Mouse (Mus musculus) telencephalon, adult 2 months (tissue): ENCODE results near the gene Pde4a.
"Not testable (repeated sequence)": the region's sequence is repeated elsewhere in the genome, so short reads cannot be mapped to it uniquely, and the experiment has no call there.

Source experiments
- DNase-seq: peaks from one replicate; pipeline ENCODE4 v3.0.0-alpha.2; 2011; ENCODE audit warnings: low read depth, low spot score

The Pde4a gene

DNA sequence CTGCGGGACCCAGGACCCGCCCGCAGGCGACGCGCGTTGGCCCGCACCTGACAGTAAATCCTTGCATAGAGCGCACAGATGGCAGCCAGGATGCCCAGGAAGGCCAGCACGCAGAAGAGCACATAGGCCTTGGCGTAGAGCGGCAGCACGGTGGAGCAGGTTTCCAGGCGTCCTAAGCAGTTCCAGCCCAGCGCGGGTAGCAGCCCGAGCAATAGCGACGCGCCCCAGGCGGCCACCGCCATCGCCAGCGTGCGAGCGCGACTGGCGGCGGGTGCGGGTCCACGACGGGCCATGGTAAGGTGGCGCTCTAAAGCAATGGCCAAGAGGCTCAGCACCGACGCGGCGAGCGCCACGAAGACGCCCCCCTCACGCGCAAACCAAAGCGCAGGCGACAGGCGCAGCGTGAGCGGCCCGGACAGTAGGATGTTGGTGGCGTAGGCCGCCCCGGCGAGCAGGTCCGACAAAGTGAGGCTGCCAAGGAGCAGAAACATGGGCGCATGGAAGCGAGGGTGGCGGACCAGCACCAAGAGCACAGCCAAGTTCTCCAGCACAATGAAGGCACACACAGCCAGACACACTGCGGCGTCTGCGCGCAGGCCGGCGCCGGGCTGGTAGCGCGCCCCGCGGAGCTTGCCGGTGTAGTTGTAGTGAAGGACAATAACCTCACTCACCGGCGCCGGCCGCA is 79.1 kb downstream of the Pde4a start:
- DNase-seq = no peak

DNA sequence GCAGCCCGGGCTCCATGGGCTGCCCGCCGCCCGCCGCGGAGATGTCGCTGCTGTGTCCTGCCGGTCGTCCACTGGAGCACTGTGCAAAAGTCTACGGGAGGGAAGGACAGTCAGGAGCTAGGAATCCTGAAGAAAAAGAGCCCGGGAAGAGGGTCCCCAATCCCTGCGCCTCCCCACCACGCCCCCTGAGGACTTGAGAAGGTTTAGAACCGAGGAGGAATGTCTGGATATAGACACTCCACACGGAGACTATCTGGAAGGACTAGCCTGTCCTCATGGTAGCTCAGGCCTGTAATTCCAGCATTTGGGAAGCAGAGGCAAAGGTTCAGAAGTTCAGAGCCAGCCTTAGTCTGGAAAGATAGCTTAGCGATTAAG is 79.6 kb downstream of the Pde4a start:
- no peak for DNase-seq

DNA sequence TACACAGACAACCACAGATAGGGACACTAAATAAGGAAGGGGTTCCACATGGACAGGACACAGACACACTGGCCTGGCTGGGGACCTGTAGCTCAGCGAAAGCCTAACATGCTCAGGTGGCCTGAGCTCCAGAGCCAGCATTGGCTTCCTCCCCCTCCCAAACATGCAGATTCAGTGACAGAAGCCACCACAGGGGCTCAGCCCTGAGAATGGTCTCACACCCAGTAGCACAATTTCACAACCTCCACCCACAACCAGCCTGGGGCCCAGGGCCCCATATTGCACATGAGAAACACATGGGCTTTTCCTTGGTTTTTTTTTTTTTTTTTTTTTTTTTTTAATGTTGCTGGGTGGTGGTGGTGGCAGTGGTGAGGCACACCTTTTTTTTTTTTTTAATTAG is 80.8 kb downstream of the Pde4a start:
- no peak for DNase-seq

DNA sequence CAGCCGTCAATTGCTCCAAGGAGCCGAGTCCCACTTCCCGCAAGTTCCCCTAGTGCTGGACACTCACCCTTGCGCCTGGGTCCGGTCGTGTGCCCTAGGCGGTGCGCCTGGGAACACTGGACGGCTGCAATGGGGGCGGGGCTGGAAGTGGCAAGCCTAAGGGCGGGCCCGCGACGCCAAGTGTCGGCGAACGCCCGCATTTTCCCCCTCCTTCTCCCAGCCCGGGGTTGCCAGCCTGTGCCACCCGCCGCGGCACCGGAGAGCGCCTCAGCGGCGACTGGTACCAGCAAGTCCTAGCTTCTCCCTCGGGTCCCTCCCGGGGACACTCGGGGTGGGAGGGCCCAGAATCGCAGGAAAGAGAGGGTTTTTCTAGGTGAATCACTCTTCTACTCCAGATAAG is 82.8 kb downstream of the Pde4a start, which contains the start of gene S1pr5:
S1pr5 (minus strand) TSS at position 118 of the 400 bp plus-strand sequence.
- DNase-seq = no peak

DNA sequence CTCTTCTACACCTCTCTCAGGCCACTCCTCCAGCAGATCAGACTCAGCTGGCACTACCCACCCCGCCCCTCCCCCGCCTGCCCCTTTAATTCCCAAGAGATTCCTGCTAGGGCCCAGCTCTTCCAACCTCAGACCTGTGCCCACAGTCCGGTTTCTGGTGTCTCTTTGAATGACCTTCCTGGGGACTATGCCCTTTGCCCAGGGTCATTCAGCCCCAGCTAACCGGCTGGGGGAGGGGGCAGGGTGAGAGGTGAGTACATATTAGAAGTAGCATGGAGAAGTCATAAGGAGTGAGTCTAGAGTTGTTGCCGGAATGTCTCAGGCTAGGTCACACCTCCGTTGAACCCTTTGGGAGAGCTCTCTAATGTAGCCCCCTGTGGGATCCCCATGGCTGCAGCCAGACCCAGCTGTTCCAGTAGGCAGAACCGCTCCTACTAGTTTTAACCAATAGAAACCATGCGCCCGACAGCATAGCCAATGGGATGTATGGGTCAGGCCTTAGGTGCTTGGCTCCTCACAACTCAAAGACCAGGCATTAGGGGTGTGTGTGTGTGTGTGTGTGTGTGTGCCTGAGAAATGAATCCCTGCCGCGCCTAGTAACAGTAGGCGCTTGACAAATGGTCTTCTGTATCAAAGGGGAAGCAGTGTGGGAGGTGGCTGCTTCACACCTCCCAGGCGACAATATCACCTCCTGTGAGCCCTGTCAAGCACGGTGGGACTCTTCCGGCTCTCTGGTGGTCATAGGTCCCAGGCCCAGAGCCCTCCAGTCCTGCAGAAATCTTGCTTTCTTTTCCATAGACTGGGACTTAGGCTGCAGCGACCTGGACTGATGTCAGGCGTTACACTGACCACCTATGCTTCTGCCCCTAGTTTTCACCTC is 84.4 kb downstream of the Pde4a start:
- DNase-seq = no peak

DNA sequence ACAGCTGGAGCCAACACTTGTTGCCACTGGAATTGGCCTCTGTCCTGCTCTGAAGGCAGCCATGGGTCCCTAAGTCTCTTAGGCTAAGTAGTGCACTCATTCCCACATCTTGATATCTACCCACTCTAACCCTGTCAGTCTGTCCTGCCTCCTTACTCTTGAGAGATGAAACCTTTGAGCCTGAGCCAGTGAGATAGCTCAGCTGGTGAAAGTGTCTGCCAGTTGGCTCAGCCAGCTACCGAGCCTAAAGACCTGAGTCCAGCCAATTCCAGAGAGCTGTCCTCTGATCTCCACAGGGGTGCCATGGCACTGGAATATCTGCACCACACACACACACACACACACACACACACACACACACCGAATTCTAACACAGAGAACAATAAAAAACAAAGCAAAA is 85.0 kb downstream of the Pde4a start:
- no peak for DNase-seq

DNA sequence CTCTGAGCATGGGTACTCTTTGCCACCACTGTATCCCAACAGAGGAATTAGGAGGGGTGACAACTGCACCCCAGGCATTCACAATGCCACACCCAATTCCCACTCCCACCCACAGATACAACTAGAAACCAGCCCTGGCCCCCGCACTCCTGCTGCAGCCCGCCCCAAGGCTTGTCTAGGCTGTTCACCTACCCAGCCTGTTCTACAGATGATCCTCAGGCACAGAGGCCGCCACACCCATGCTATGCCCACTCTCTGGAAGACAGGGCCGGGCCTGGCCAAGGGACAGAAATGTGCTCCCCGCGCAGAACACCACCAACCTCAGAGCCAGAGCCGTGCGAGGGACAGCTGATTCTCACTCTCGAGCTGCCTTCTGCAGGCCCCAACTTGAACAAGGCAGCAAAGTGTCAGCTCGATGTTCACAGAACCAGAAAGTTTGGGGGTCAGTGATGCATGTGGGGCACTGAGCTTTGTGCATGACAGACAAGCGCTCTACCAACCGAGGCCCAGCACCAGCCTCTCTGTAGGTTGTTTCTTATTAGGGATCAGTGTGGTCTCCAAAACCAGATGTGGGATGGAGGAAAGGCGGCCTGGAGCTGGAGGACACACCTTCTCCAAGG is 85.7 kb downstream of the Pde4a start:
- DNase-seq = no peak

DNA sequence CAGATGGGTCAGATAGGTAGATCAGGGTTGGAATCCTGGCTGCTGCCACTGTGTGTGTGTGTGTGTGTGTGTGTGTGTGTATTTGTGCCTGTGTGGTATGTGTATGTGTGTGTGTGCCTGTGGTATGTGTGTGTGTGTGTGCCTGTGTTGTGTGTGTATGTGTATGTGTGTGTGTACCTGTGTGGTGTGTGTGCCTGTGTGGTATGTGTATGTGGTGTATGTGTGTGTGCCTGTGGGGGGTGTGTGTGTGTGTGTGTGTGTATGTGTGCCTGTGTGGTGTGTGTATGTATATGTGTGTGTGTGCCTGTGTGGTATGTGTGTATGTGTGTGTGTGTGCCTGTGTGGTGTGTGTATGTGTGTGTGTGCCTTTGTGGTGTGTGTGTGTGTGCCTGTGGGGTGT is 89.2 kb downstream of the Pde4a start:
- DNase-seq = no peak

DNA sequence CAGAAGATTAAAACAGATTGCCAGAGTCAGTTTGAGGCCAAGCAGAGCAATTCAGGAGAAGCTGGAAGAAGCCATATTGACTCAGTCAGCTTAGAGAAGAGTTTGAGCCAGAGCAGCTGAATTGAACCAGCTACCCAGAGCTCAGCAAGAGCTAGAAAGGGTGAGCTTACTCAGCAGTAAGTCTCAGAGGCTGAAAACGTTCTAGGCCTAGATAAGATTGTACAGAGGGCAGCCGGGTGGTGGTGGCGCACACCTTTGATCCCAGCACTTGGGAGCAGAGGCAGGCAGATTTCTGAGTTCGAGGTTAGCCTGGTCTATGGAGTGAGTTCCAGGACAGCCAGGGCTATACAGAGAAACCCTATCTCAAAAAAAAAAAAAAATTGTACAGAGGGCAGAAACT is 90.8 kb downstream of the Pde4a start:
- not testable (repeated sequence) for DNase-seq

DNA sequence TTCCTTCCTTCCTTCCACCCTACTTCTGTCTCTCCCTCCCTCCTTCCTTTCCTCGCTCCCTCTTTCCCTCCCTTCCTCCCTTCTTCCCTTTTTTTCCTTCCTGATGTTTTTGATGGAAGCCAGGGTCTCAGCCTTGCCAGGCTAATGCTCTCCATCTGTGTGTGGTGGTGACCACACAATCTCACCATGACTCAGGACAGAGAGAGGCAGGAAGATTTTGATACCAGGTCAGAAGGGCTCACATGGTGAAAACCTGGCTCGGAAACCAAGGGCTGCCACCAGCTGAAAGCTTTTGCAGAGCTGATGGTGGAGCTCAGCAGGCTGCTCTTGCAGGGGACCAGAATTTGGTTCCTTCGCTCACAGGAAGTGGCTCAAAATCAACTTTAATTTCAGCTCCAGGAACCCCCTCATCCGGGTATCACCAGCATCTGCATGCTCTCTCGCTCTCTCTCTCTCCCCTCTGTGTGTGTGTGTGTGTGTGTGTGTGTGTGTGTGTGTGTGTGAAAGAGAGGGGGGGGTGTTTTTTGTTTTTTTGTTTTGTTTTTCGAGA is 95.1 kb downstream of the Pde4a start:
- DNase-seq = no peak

DNA sequence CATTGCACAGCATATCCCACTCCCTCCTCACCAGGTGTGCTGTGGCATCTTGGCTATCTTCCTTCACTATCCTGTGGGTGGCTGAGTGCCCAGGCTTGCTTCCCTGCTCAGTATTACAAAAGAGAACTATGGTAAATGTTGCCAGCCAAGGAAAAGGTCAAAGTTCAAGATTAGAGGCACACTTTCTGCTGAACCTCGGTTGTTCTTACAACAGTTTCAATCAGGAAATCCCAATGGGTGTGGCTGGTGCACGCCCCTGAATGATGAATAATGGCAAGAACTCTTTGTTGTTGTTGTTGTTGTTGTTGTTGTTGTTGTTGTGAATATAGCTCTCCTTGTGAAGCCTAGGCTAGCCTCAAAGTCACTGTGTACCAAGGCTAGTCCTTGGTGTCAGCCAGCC is 96.3 kb downstream of the Pde4a start:
- DNase-seq = no peak
